Mouse (Mus musculus): Measurements from ENCODE around the gene Snrpf. TPM values are rescaled to one million over a fixed set of nuclear protein-coding genes. Genes with fewer than 3 reads are reported as not detected.
A peak's percentile ranks its signal among the peaks of the same experiment; 100 is the strongest.

Snrpf gene
- 10 to 100 TPM in 1 of 2 experiments, 1 to 10 TPM in 1; 9.9 to 10.4 TPM for total RNA-seq (2021)
- long read RNA-seq, experiment 1, transcript Snrpf-201 (4 exons, 861 nt) = major isoform, 33 of 42 reads
- long read RNA-seq, experiment 1, partial matches to known transcripts = 9 of 42 reads
- long read RNA-seq, experiment 1, other reads (novel, unspliced or antisense) = 0 of 42 reads
- long read RNA-seq, experiment 2, transcript Snrpf-201 (4 exons, 861 nt) = major isoform, 27 of 32 reads
- long read RNA-seq, experiment 2, partial matches to known transcripts = 5 of 32 reads
- long read RNA-seq, experiment 2, other reads (novel, unspliced or antisense) = 0 of 32 reads

GRCm38 (mm10) chr10:93589281-93589848, at the start of gene Snrpf:
Snrpf (minus strand) TSS chr10:93589706.
- intact Hi-C loops (cut with DNase I; ENCODE audit: low total_unique reads) = no loop called here

DNA sequence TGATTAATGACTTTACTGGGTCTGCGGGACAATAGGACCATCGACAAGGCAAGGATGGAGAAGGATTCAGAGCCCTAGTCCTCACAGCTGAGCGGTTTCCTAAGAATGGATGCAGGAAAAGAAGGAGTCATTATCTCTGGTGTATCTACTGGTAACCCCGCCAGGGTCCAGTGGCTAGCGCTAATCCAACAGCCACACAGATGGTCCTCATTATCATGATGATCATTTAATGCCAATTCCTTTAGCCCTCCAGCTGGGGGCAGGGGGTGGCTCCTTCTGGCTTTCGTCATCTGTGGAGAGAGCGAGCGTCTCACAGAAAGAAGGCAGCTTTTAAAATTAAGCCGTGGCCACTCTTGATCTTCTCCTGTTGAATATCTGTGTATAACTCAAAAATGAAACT, 46.4 kb upstream of the Snrpf start:
- no peak for DNase-seq
- intact Hi-C loops (cut with DNase I; ENCODE audit: low total_unique reads) = no loop called here

More at GRCm38 (mm10) chr10:93589281-93589848, at the start of gene Snrpf:
- peak; percentile 80 for DNase-seq

GRCm38 (mm10) chr10:93633971-93634370, 44.5 kb upstream of the Snrpf start:
- no peak for DNase-seq
- intact Hi-C loops (cut with DNase I; ENCODE audit: low total_unique reads) = no loop called here

- intact Hi-C loops (cut with DNase I; ENCODE audit: low total_unique reads) = no loop called here
- DNase-seq = no peak
Measured at GRCm38 (mm10) chr10:93633563-93633962, 44.1 kb upstream of the Snrpf start.

DNA sequence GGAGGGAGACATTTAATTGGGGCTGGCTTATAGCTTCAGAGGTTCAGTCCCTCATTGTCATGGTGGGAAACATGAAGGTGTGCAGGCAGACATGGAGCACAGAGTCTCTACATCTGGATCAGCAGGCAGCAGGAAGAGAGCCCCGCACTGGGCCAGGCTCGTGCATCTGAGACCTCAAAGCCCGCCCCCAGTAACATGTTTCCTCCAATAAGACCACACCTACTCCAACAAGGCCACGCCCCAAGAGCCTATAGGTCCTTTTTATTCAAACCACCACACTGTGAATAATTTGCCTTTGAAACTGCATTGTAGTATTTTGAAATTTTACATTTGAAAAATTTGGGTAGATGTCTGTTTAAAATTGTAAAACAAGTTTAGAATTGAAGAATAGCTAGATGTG, 42.6 kb upstream of the Snrpf start:
- no peak for DNase-seq
- intact Hi-C loops (cut with DNase I; ENCODE audit: low total_unique reads) = no loop called here

GRCm38 (mm10) chr10:93630310-93630709, 40.8 kb upstream of the Snrpf start:
- DNase-seq = no peak
- intact Hi-C loops (cut with DNase I; ENCODE audit: low total_unique reads) = no loop called here

DNA sequence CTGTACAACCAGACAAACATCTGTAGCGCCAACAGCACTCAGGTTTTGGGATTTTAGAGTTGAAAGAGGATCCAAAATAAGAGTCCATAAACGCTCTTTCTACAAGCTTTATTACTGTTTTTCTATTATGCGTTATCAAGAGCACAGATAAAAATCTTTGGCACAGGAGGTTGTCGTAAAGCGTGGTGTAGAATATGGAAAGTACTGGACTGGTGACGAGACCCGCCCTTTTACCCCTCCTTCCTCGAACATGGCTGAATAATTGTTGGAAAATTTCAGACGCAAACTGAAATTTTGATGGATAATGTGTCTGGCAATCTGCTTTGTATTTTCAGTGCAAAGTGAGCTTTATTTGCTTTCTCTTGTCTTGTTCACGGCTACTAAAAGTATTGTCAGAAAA, 34.6 kb upstream of the Snrpf start:
- DNase-seq = no peak
- intact Hi-C loops (cut with DNase I; ENCODE audit: low total_unique reads) = no loop called here

DNA sequence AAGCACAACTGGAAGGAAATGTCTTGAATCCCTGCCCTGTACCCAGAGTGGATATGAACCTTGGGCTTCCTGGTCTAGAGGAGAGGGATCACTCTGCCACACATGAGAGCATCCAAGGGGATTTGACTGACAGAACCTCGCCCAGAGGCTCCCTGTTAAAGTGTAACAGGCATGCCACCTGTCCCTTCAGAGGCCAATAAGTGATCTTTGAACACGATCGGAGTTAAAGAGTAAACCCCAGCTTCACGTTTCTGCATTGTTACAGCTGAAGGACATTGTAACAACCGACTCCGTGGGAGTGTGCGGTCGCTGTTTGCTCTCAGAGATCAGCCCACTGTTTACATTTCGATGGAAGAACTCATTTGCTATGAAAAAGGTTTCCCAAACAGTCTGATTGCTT, 34.2 kb upstream of the Snrpf start:
- DNase-seq = no peak
- intact Hi-C loops (cut with DNase I; ENCODE audit: low total_unique reads) = no loop called here

DNA sequence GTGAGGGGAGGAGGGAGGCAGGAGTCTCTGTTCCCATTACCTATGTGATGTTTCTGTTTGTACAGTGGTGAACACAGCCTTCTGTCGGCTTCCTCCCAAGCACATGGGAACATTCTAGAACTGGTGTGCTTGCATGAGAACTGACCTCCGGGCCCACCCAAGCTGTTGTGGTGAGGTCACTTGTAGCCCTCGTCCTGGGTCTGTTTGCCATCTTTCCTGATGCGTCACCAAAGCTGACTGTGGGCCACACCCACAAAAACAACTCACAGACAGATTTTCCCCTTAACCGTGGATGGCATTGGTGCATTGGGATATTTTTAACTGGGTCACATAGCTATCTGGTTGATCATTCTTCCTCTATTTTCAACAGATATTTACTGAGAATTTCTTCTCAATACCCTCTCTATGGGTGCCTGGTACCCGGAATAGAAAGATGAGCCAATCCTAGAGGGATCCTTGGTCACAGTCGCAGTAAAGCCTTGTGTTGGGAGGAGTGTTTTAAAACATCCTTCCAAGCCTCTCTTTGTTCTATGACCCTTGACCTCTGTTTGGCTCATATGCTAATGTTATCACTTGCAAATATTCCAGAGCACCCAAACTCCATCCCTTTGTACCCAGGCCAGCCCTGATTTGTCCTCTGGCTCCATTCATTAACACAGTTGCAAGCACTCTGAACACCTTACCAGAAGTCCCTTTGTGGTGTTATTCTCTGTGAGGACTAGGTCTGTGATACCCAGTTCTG, 31.1 kb upstream of the Snrpf start:
- intact Hi-C loops (cut with DNase I; ENCODE audit: low total_unique reads) = no loop called here
- DNase-seq = no peak

GRCm38 (mm10) chr10:93614850-93615249, 25.3 kb upstream of the Snrpf start:
- intact Hi-C loops (cut with DNase I; ENCODE audit: low total_unique reads) = loop anchor here (5.0 to 10.0 kb wide), 2 partner anchors 162 to 200 kb away; no protein-coding TSS in a partner anchor
- no peak for DNase-seq

DNA sequence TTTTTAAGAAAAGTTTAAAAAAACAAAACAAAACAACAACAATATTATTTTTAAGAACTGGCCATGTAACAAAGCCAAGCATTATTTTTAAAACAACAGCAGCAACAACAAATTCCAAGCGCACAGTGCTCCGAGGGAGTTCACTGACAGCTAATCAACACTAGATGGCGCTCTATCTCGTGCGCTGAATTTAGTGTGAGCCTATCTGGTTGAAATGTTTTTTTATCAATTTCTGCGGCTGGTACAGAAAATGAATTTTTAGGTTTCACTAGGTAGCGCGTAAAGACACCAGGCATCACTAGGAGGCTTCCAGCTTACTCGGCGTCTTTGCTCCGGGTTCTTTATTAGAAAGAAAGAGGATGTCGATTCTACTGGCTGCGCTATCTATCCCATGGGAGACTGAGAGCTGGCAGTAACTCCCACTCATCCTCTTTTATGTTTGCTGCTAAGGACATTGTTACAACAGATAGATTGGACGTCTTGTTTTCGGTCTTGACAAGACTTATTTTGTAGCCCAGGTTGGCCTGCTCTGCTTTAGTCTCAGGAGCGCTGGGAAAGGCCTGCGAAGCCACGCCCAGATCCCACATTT, 22.0 kb upstream of the Snrpf start:
- intact Hi-C loops (cut with DNase I; ENCODE audit: low total_unique reads) = loop anchor here (5.0 to 10.0 kb wide), 2 partner anchors 166 to 203 kb away; no protein-coding TSS in a partner anchor
- no peak for DNase-seq

DNA sequence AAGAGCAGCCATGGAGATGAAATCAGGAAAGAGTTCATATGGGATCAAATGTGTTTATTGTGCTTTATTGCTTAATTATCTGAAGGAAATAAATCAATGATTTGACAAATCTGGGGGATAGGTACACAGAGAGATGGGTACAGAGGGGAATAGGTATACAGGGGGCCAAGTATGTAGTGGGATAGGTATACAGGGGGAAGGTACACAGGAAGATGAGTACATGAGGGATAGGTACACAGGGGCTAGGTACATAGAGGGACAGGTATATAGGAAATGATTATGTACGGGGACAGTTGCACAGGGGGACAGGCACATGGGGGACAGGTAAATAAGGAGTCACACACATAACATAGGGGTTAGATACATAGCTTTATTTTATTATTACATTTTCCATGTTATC, 21.4 kb upstream of the Snrpf start:
- DNase-seq = no peak
- intact Hi-C loops (cut with DNase I; ENCODE audit: low total_unique reads) = loop anchor here (5.0 to 10.0 kb wide), 2 partner anchors 166 to 204 kb away; no protein-coding TSS in a partner anchor

GRCm38 (mm10) chr10:93609236-93609635, 19.7 kb upstream of the Snrpf start:
- intact Hi-C loops (cut with DNase I; ENCODE audit: low total_unique reads) = no loop called here
- DNase-seq = no peak

DNA sequence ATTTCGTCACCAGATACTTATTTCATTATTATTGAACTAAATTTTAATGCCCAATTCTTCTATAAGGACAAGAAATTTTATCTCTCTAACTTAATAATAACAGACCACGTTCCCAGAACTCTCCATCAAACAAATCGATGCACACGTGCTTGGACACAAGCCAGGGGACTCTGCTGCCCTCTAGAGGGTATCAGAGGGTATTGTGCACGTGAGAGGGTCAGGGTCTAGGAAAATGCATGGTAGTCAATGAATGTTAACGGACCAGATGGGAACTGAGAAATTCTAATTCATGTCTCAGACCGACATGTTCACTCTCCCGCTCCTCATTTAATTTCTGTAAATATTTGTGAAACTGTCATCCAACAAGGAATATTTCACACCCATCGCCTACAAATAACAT, 18.5 kb upstream of the Snrpf start:
- intact Hi-C loops (cut with DNase I; ENCODE audit: low total_unique reads) = no loop called here
- DNase-seq = no peak

GRCm38 (mm10) chr10:93606326-93606725, 16.8 kb upstream of the Snrpf start:
- intact Hi-C loops (cut with DNase I; ENCODE audit: low total_unique reads) = no loop called here

DNA sequence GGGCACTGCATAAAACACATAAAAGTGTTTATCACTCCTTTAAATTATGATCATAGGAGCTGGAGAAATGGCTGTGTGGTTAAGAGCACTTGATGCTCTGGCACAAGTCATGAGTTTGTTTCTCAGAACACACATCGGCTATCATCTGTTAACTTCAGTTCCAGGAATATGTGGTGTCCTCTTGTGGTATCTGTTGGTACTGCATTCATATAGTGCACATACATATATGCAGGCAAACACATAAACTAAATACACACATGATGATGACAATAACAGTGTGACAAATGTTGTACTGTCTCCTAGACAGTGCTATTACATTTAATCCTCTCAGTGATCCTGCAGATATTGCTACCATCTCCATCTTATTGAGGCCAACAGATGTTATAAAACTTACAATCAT, 13.8 kb upstream of the Snrpf start:
- intact Hi-C loops (cut with DNase I; ENCODE audit: low total_unique reads) = no loop called here
- DNase-seq = no peak

More at GRCm38 (mm10) chr10:93606326-93606725, 16.8 kb upstream of the Snrpf start:
- no peak for DNase-seq

DNA sequence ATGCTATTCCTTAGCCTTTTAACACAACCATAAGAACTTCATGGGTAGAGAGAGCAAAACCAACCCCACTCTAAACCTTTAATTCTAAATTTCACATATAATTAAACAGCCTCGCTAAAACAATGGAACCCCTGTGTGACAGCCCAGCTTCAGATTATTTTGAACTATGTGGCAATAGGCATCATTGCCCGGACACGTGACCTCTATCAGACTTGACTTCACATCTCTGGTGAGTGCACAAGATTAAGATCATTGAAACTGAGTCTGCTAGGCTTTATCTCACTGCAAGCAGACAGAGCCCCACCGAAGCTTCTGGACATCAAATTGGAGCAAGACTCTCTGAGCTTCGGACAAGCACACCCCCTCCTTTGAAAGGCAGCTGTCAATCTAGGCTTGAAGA, 12.8 kb upstream of the Snrpf start:
- no peak for DNase-seq
- intact Hi-C loops (cut with DNase I; ENCODE audit: low total_unique reads) = no loop called here

DNA sequence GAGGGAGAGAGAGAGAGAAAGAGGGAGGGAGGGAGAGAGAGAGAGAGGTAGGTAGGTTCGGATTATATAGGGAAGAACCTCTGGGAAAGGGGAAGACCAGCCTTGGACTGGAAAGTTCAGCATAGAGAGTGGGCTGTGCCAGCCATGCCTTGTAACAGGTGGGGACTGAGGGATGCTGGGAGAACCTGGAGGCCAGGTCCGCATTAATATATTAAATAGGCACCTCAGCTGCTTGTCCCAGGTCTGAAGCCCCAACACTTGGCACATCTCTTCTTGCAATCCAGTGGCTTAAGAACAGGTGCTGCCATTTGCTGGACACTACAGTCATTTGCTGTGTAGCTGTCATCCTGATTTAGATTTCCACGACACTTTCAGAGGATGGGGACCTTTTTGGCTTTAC, 7.1 kb upstream of the Snrpf start:
- DNase-seq = no peak
- intact Hi-C loops (cut with DNase I; ENCODE audit: low total_unique reads) = loop anchor here (5.0 kb wide), 1 partner anchor 181 kb away; no protein-coding TSS in a partner anchor

DNA sequence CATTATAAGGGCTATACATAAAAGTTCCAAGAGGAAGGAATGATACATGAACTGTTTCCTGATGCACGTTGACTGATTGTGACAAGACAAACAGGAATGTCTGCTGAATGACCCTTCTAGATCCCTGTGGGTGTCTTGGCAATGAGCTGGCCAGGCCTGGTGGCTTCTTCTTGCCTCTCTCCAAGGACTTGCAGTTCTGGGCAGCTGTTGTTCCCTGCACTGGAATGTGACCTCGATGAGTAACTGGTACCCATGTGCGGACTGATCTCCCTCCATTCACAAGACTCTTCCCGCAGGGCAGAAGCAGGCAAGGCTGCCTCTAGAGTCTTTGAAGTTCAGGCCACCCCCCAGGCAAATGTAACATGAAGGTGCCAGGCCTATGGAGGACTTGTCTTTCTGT, 6.3 kb upstream of the Snrpf start:
- no peak for DNase-seq
- intact Hi-C loops (cut with DNase I; ENCODE audit: low total_unique reads) = loop anchor here (5.0 kb wide), 1 partner anchor 181 kb away; no protein-coding TSS in a partner anchor

DNA sequence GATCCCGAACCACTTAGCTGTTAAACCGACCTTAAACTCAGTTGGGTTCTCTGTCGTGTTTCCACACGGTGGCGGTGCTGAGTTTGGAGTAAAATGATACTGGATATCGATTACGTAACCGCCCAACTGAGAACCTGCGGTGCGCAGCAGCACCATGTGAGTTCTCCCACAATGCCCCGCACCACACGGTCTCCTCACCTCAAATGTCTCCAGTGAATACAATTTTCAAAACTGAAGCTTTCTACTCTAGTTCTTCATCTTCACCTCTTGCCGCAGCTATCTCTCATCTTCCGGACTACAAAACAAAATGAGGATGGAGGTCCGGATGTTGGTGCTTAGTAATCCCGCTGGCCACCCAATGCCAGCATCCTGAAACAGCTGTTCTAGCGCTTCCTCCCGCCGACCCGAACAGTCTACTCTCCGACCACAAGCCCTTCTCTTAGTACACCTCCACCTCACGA, 4.5 kb upstream of the Snrpf start:
- peak; percentile 81 for DNase-seq
- intact Hi-C loops (cut with DNase I; ENCODE audit: low total_unique reads) = no loop called here

Measured in gastrocnemius, postnatal 14 days (tissue).